Mouse (Mus musculus): ENCODE data around the gene Olfr1501. TPM values are rescaled to one million over a fixed set of nuclear protein-coding genes. Genes with fewer than 3 reads are reported as not detected.

Gene Olfr1501
- polyA plus RNA-seq, 1 experiment from 2014 or later: not detected

Other genes starting within 250 kb of the Olfr1501 start
- not detected in 2 replicates for gene Olfr1487, start 233.3 kb downstream of the Olfr1501 start, polyA plus RNA-seq (2016; fragmentation: Nextera tagmentation; extraction: Ambion mirVana)
- gene Olfr1489, start 219.1 kb downstream of the Olfr1501 start, polyA plus RNA-seq (2016; fragmentation: Nextera tagmentation; extraction: Ambion mirVana): not detected in 2 replicates
- gene Olfr1490, start 199.6 kb downstream of the Olfr1501 start, polyA plus RNA-seq (2016; fragmentation: Nextera tagmentation; extraction: Ambion mirVana): not detected in 2 replicates
- not detected in 2 replicates for gene Olfr1491, start 153.4 kb downstream of the Olfr1501 start, polyA plus RNA-seq (2016; fragmentation: Nextera tagmentation; extraction: Ambion mirVana)
- not detected in 2 replicates for gene Olfr1493-ps1, start 127.4 kb downstream of the Olfr1501 start, polyA plus RNA-seq (2016; fragmentation: Nextera tagmentation; extraction: Ambion mirVana)
- not detected in 2 replicates for gene Olfr1494, start 111.0 kb downstream of the Olfr1501 start, polyA plus RNA-seq (2016; fragmentation: Nextera tagmentation; extraction: Ambion mirVana)
- gene Olfr1495, start 86.1 kb downstream of the Olfr1501 start, polyA plus RNA-seq (2016; fragmentation: Nextera tagmentation; extraction: Ambion mirVana): not detected in 2 replicates
- not detected in 2 replicates for gene Olfr1496, start 72.8 kb downstream of the Olfr1501 start, polyA plus RNA-seq (2016; fragmentation: Nextera tagmentation; extraction: Ambion mirVana)
- gene Olfr1497, start 52.5 kb downstream of the Olfr1501 start, polyA plus RNA-seq (2016; fragmentation: Nextera tagmentation; extraction: Ambion mirVana): not detected in 2 replicates
- not detected in 2 replicates for gene Olfr1499, start 31.2 kb downstream of the Olfr1501 start, polyA plus RNA-seq (2016; fragmentation: Nextera tagmentation; extraction: Ambion mirVana)
- not detected in 2 replicates for gene Olfr1500, start 20.2 kb downstream of the Olfr1501 start, polyA plus RNA-seq (2016; fragmentation: Nextera tagmentation; extraction: Ambion mirVana)
- not detected in 2 replicates for gene Olfr1502, start 11.1 kb upstream of the Olfr1501 start, polyA plus RNA-seq (2016; fragmentation: Nextera tagmentation; extraction: Ambion mirVana)
- not detected in 2 replicates for gene Olfr1504, start 47.2 kb upstream of the Olfr1501 start, polyA plus RNA-seq (2016; fragmentation: Nextera tagmentation; extraction: Ambion mirVana)
- not detected in 2 replicates for gene Olfr1505, start 62.8 kb upstream of the Olfr1501 start, polyA plus RNA-seq (2016; fragmentation: Nextera tagmentation; extraction: Ambion mirVana)